Mouse (Mus musculus) C2C12 (cell line): ENCODE data around the gene Ywhah. TPM values are rescaled to one million over a fixed set of nuclear protein-coding genes. Genes with fewer than 3 reads are reported as not detected.

Experiments
- H3K27me3 ChIP-seq: one replicate; pipeline ENCODE4 v1.6.1; 2011; ENCODE audit not compliant: control insufficient read depth, insufficient read depth, insufficient read length
- H3K36me3 ChIP-seq: one replicate; pipeline ENCODE4 v1.6.1; 2011; ENCODE audit not compliant: control insufficient read depth, insufficient read depth
- H3K4me3 ChIP-seq: one replicate; pipeline ENCODE4 v1.5.1; 2011; ENCODE audit warnings: mild to moderate bottlenecking, control low read depth; ENCODE audit not compliant: poor library complexity, insufficient read depth, severe bottlenecking
- H3K79me2 ChIP-seq: one replicate; pipeline ENCODE4 v1.6.1; 2011; ENCODE audit not compliant: control insufficient read depth, insufficient read depth
- H3K79me3 ChIP-seq: one replicate; pipeline ENCODE4 v1.6.1; 2011; ENCODE audit warnings: low read depth, control low read depth
- H3ac ChIP-seq: one replicate; pipeline ENCODE3; 2011; ENCODE audit warnings: low read depth; ENCODE audit not compliant: control insufficient read depth, insufficient read length
- CEBPB ChIP-seq: IDR thresholded peaks from one replicate; pipeline ENCODE4 v1.6.1; 2011; ENCODE audit warnings: low read depth, mild to moderate bottlenecking, control low read depth, moderate library complexity
- CTCF ChIP-seq: IDR thresholded peaks from one replicate; pipeline ENCODE4 v1.5.1; 2011; ENCODE audit not compliant: control insufficient read depth, insufficient read depth, insufficient read length
- FOSL1 ChIP-seq: IDR thresholded peaks from one replicate; pipeline ENCODE4 v1.8.0; 2011; ENCODE audit warnings: mild to moderate bottlenecking, low read length; ENCODE audit not compliant: poor library complexity, insufficient read depth, severe bottlenecking
- MAX ChIP-seq: IDR thresholded peaks from one replicate; pipeline ENCODE4 v1.6.1; 2011; ENCODE audit warnings: mild to moderate bottlenecking, control low read depth
- MYOD1 ChIP-seq: IDR thresholded peaks from one replicate; pipeline ENCODE4 v1.6.1; 2011; ENCODE audit warnings: low read depth; ENCODE audit not compliant: control insufficient read depth, insufficient read length
- MYOG ChIP-seq: IDR thresholded peaks from one replicate; pipeline ENCODE4 v1.6.1; 2011; ENCODE audit not compliant: control insufficient read depth, insufficient read length; ENCODE audit errors: extremely low read depth
- USF1 ChIP-seq: IDR thresholded peaks from one replicate; pipeline ENCODE4 v1.6.1; 2011; ENCODE audit warnings: low read depth, mild to moderate bottlenecking, control low read depth, moderate library complexity
- polyA plus RNA-seq: library from polyadenylated mRNA; unstranded; fragments of >200 nt; fragmentation: generic; extraction: Trizol; gene quantifications from one replicate; pipeline ENCODE4 v1.2.1, GENCODE M21; 2012; ENCODE audit warnings: missing spikeins

Ywhah gene
- polyA plus RNA-seq, 1 experiment = 213 TPM

DNA sequence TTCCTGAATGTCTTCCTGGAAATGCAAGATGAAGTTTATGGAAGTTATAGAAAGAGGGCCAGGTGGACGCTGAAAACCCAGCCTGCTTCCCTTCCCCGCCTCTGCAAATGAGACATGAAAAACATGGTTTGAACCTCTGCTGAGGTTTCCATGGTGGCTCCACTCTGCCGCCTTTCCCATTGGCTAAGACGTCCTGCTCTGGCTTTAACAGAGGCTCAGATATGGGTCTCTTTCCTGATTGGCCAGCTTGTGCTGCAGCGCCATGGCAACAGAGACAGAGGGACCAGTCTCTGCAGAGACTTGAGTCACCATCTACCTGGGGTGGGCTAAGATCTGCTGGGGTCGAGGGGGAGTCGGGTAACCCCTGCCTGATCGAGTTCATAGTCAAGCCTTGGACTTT is 11.9 kb upstream of the Ywhah start:
- Histone ChIP-seq H3K4me3 (no peak overlapping the region), H3ac (no peak overlapping the region), H3K36me3 (no peaks in the 10 kb centered on the region), H3K79me3 (no peaks in the 10 kb centered on the region), H3K27me3 (peaks cover 5% of the 10 kb centered on the region), H3K79me2 (no peaks in the 10 kb centered on the region)
- TF ChIP-seq MYOD1 (no peak), CEBPB (no peak), MYOG (no peak), USF1 (no peak), CTCF (no peak), FOSL1 (no peak), MAX (no peak)

DNA sequence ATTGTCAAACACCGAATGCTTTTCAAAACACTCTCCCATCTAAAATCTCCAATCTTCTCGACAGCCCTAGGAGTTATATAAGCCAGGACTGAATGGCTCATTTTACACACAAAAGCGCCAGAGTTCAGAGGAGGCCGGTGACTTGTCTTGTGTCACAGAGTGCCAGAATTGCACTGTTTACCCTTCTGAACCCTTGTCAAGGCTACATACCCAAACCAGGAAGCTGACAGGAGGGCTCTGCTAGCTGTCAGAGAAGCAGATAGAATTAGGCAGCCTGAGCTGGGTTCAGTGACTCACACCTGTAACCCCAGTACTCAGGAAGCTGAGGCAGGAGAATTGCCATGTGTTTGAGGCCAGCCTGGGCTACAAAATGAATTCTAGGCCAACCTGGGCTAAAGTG is 11.2 kb upstream of the Ywhah start:
- Histone ChIP-seq H3K36me3 (no peaks in the 10 kb centered on the region), H3K4me3 (no peak overlapping the region), H3ac (no peak overlapping the region), H3K27me3 (peaks cover 7% of the 10 kb centered on the region), H3K79me2 (no peaks in the 10 kb centered on the region), H3K79me3 (no peaks in the 10 kb centered on the region)
- no peak for TF ChIP-seq CEBPB
- no peak for TF ChIP-seq USF1

DNA sequence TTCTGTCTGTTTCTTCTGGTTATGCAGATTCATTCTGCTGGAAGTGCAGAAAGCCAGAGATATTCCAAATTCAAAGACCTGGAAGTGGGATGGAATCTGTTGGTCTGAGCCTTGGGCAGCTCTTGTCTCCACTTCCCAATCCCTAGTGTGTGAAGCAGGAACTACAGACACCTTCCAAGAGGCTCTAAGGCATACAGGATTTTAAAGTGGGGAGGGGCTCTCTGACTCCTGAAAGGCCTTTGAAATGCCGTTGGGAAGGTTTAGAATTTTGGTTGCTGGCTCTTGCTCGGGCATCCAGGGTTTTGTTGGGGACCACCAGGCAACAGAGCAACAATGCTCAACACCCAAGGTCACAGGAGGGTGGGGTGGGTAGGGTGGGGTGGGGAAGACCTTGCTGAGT is 9.3 kb upstream of the Ywhah start:
- no peaks in the 10 kb centered on the region for H3K36me3 ChIP-seq
- H3ac ChIP-seq = no peak overlapping the region
- no peaks in the 10 kb centered on the region for H3K79me3 ChIP-seq
- H3K79me2 ChIP-seq = no peaks in the 10 kb centered on the region
- H3K27me3 ChIP-seq = peaks cover 8% of the 10 kb centered on the region
- no peak overlapping the region for H3K4me3 ChIP-seq
- TF ChIP-seq MAX = no peak
- no peak for TF ChIP-seq FOSL1
- TF ChIP-seq CEBPB = no peak
- TF ChIP-seq MYOD1 = no peak
- TF ChIP-seq CTCF = no peak
- TF ChIP-seq MYOG = no peak
- no peak for TF ChIP-seq USF1

DNA sequence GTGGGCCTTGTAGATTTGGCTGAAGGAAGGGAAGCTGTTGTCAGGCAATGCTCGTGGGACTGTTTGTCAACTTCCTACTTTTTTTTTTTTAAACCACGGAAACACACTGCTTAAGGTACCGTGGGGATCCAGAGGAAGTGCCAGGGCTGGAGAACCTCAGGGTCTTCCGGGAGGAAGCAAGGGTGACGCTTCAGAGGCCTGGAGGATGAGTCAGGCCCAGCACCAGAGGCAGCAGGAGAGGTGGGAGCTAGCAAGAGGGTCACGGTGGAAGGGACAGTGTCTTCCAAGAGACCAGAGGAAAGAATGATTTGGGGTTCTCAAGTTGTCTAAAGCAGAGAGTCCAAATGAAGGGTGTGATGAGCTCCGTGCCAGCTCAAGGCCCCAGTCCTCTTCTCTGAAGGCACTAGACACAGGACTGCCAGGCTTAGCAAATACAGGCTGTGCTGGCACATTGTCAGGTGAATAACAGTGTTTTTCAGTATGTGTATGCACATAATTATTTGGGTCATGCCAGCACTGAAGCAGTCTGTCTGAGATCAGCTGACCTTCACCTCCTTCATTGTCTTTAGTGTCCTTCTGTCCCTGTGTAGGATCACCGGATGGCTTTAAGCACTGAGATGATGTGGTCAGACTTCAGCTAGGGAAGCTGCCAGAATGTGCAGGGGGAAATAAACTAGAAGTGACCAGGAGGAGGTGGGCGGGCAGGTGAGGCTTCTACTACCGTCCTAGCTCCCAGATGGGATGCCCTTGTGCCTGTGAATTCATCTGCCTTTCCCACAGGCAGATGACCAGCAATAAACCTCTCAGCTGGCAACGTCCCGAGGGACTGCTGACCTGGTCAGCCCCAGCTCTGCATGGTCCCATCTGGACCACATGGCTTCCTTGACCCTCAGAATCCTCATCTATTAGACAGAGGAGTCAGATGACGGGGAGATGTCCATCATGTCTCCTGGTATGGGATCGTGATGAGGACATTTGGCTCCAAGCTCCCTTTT is 8.5 kb upstream of the Ywhah start:
- no peak for TF ChIP-seq MYOD1
- TF ChIP-seq CEBPB = no peak
- no peak for TF ChIP-seq CTCF
- TF ChIP-seq MAX = no peak
- no peak for TF ChIP-seq MYOG
- no peak for TF ChIP-seq USF1
- TF ChIP-seq FOSL1 = no peak
- H3K36me3 ChIP-seq = no peaks in the 10 kb centered on the region
- H3K27me3 ChIP-seq = peaks cover 8% of the 10 kb centered on the region
- H3K79me2 ChIP-seq = no peaks in the 10 kb centered on the region
- no peak overlapping the region for H3ac ChIP-seq
- no peaks in the 10 kb centered on the region for H3K79me3 ChIP-seq
- H3K4me3 ChIP-seq = no peak overlapping the region

DNA sequence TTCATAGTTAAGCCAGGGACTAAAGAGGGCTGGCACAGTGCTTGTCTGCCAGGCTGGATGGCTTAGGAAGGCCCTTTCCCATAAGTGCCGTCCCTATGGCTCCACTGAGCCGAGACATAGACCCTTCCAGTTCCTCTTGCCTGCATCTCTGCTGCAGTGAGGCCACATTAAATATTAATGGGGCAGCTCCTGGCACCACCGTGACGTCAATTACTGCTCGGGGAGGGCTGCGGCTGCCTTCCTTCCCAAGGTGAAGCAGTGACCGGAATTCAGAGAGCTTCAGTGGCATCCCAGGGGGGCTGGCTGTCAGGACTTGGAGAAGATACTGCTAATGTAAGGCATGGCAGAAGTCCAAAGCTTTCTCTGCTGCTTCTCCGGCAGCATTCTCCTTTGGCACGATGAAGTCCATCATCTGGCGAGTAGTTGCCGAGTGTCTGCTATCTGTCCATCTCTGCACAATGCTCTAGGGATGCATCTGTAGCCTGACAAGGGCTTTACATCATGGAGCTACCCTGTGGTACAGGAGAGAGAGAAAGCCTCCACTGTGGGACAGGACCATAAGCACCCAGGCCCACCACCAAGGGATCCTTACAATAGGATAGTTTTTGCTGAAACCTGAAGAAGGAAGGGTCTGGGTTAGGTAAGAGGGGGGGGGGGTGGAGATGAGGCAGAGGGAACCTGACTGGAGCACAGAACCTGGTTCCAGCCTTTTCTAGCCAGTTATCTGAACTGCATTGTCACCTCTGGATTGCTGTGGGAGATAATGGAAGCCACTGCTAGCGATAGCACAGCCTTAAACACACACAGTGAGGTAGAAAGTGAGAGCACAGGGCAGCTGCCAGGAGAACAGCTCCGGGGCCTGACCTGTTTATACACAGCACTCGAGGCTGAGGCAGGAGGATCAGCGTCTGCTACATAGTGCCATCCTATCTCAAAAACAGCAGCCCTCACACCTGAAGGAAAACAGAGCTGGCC is 7.2 kb upstream of the Ywhah start:
- H3K4me3 ChIP-seq = no peak overlapping the region
- no peaks in the 10 kb centered on the region for H3K79me2 ChIP-seq
- no peaks in the 10 kb centered on the region for H3K79me3 ChIP-seq
- H3K27me3 ChIP-seq = peaks cover 8% of the 10 kb centered on the region
- H3ac ChIP-seq = no peak overlapping the region
- no peaks in the 10 kb centered on the region for H3K36me3 ChIP-seq
- TF ChIP-seq MYOG (no peak), MAX (no peak), USF1 (no peak), FOSL1 (no peak), CTCF (no peak), CEBPB (no peak), MYOD1 (no peak)

DNA sequence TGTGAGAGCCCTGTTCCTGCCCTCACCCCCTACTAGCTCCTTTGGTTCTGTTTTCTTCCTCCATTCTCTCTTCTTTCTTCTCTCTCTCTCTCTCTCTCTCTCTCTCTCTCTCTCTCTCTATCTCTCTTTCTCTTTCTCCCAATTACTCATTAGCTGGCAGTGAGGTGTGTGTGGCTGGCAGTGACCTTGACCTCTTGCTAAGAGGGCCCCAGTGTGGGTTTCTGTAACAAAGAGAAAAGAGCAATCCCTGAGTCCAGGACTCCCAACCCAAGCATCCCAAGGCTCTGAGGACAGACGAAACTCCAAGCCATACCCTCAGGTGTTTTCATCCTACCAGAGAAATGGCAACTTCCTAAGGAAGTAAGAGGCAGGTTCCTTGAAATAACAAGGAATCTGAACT is 4.5 kb upstream of the Ywhah start:
- Histone ChIP-seq H3K36me3 (no peaks in the 10 kb centered on the region), H3K27me3 (peaks cover 8% of the 10 kb centered on the region), H3K79me2 (peaks cover 2% of the 10 kb centered on the region), H3ac (no peak overlapping the region), H3K79me3 (no peaks in the 10 kb centered on the region), H3K4me3 (no peak overlapping the region)
- TF ChIP-seq CEBPB = no peak
- no peak for TF ChIP-seq CTCF
- no peak for TF ChIP-seq MYOG
- no peak for TF ChIP-seq MAX
- no peak for TF ChIP-seq USF1
- TF ChIP-seq FOSL1 = no peak
- no peak for TF ChIP-seq MYOD1
